Mouse (Mus musculus) MEL (cell line): Measurements from ENCODE around the gene Rnf207. TPM values are rescaled to one million over a fixed set of nuclear protein-coding genes. Genes with fewer than 3 reads are reported as not detected.

ENCODE experiments used
- DNase-seq: peaks from one replicate; pipeline ENCODE4 v3.0.0; 2011; ENCODE audit warnings: low read depth, low spot score
- H3K27ac ChIP-seq: 2 replicates; pipeline ENCODE4 v1.5.1; 2012; ENCODE audit warnings: low read depth, mild to moderate bottlenecking, control low read depth, low read length, moderate library complexity; ENCODE audit not compliant: control insufficient read depth
- H3K27me3 ChIP-seq, 2 experiments: fragments of 150-350 bp in 1 of 2; sonication (generic) in 1 of 2; 2 replicates each; pipeline ENCODE4 v1.6.1; 2012; ENCODE audit warnings: low read length in 2 of 2, mild to moderate bottlenecking in 2 of 2, improper control_type of control experiment in 1 of 2, moderate library complexity in 1 of 2; ENCODE audit not compliant: insufficient read depth in 2 of 2, control insufficient read depth in 1 of 2
- H3K36me3 ChIP-seq, 2 experiments: 2 replicates each; pipeline ENCODE4 v1.6.1; 2012 to 2014; ENCODE audit warnings: low read length in 2 of 2, improper control_type of control experiment in 1 of 2, inconsistent platforms in 1 of 2, mild to moderate bottlenecking in 1 of 2; ENCODE audit not compliant: insufficient read depth in 2 of 2, control insufficient read depth in 1 of 2
- H3K4me1 ChIP-seq, 2 experiments: fragments of 150-350 bp in 1 of 2; sonication (generic) in 1 of 2; 2 replicates each; pipeline ENCODE4 v1.6.1; 2012; ENCODE audit warnings: low read length in 2 of 2, improper control_type of control experiment in 1 of 2, mild to moderate bottlenecking in 1 of 2; ENCODE audit not compliant: insufficient read depth in 2 of 2, control insufficient read depth in 1 of 2
- H3K4me3 ChIP-seq, 2 experiments: fragments of 150-350 bp in 1 of 2; sonication (generic) in 1 of 2; 2 replicates each; pipeline ENCODE4 v1.5.1; 2012; ENCODE audit warnings: low read depth in 2 of 2, low read length in 2 of 2, mild to moderate bottlenecking in 2 of 2, moderate library complexity in 2 of 2, control low read depth in 1 of 2, improper control_type of control experiment in 1 of 2; ENCODE audit not compliant: control insufficient read depth in 1 of 2, insufficient read depth in 1 of 2
- H3K79me2 ChIP-seq: 2 replicates; pipeline ENCODE4 v1.6.1; 2012; ENCODE audit warnings: mild to moderate bottlenecking, low read length, moderate library complexity; ENCODE audit not compliant: control insufficient read depth, poor library complexity, insufficient read depth
- H3K9ac ChIP-seq: 2 replicates; pipeline ENCODE4 v1.6.1; 2012; ENCODE audit warnings: low read depth, mild to moderate bottlenecking, control low read depth, low read length, moderate library complexity; ENCODE audit not compliant: control insufficient read depth, poor library complexity, severe bottlenecking
- H3K9me3 ChIP-seq: fragments of 150-350 bp; sonication (generic); replicated peaks from 2 replicates; pipeline ENCODE4 v1.6.1; 2012; ENCODE audit warnings: mild to moderate bottlenecking, low read length, improper control_type of control experiment, moderate library complexity; ENCODE audit not compliant: insufficient read depth
- ELF1 ChIP-seq: IDR thresholded peaks from 2 replicates; pipeline ENCODE4 v1.6.1; 2014; ENCODE audit warnings: low read depth, mild to moderate bottlenecking, inconsistent platforms, low read length, improper control_type of control experiment, moderate library complexity
- EP300 ChIP-seq, 2 experiments: IDR thresholded peaks; 2 replicates each; pipeline ENCODE4 v1.6.1; 2011; ENCODE audit warnings: improper control_type of control experiment in 2 of 2, low read length in 2 of 2, low read depth in 1 of 2, mild to moderate bottlenecking in 1 of 2
- GABPA ChIP-seq: IDR thresholded peaks from 2 replicates; pipeline ENCODE4 v1.6.1; 2012; ENCODE audit warnings: low read depth, mild to moderate bottlenecking, inconsistent platforms, low read length, improper control_type of control experiment, moderate library complexity
- GATA1 ChIP-seq: IDR thresholded peaks from 2 replicates; pipeline ENCODE4 v1.6.1; 2011; ENCODE audit warnings: low read depth, low read length, improper control_type of control experiment
- JUND ChIP-seq: IDR thresholded peaks from 2 replicates; pipeline ENCODE4 v1.6.1; 2011; ENCODE audit warnings: low read depth, mild to moderate bottlenecking, improper control_type of control experiment, low read length
- MAFK ChIP-seq: IDR thresholded peaks from 2 replicates; pipeline ENCODE4 v1.6.1; 2011; ENCODE audit warnings: low read depth, mild to moderate bottlenecking, low read length, improper control_type of control experiment, borderline replicate concordance
- MEF2A ChIP-seq: IDR thresholded peaks from 2 replicates; pipeline ENCODE4 v1.6.1; 2014; ENCODE audit warnings: low read depth, mild to moderate bottlenecking, inconsistent platforms, low read length, improper control_type of control experiment; ENCODE audit not compliant: poor library complexity, insufficient replicate concordance, severe bottlenecking; ENCODE audit errors: extremely low read depth
- MXI1 ChIP-seq: IDR thresholded peaks from 2 replicates; pipeline ENCODE4 v1.6.1; 2011; ENCODE audit warnings: mild to moderate bottlenecking, low read depth, low read length, improper control_type of control experiment
- MYC ChIP-seq: IDR thresholded peaks from 2 replicates; pipeline ENCODE4 v1.6.1; 2011; ENCODE audit warnings: low read depth, mild to moderate bottlenecking, low read length, improper control_type of control experiment, moderate library complexity
- POLR2AphosphoS5 ChIP-seq: IDR thresholded peaks from 2 replicates; pipeline ENCODE4 v1.6.1; 2012; ENCODE audit warnings: low read depth, borderline replicate concordance, mild to moderate bottlenecking, inconsistent platforms, low read length, moderate library complexity, mixed read lengths
- RAD21 ChIP-seq: IDR thresholded peaks from 2 replicates; pipeline ENCODE4 v1.6.1; 2011; ENCODE audit warnings: mild to moderate bottlenecking, low read depth, low read length, improper control_type of control experiment
- TAL1 ChIP-seq: IDR thresholded peaks from 2 replicates; pipeline ENCODE4 v1.6.1; 2012; ENCODE audit warnings: mild to moderate bottlenecking, inconsistent platforms, low read length, moderate library complexity, mixed read lengths
- USF1 ChIP-seq: IDR thresholded peaks from 2 replicates; pipeline ENCODE4 v1.6.1; 2014; ENCODE audit warnings: low read depth, mild to moderate bottlenecking, inconsistent platforms, low read length, improper control_type of control experiment, moderate library complexity
- USF2 ChIP-seq, 2 experiments: IDR thresholded peaks; 2 replicates each; pipeline ENCODE4 v1.6.1; 2011 to 2012; ENCODE audit warnings: improper control_type of control experiment in 2 of 2, low read length in 2 of 2, borderline replicate concordance in 1 of 2, inconsistent platforms in 1 of 2, low read depth in 1 of 2, mild to moderate bottlenecking in 1 of 2; ENCODE audit not compliant: insufficient read depth in 1 of 2
- polyA plus RNA-seq, 2 experiments: library from polyadenylated mRNA; stranded (reverse) in 1 of 2; unstranded in 1 of 2; fragments of >175 nt in 1 of 2; fragments of >200 nt in 1 of 2; gene quantifications; 2 replicates each; pipeline versions ENCODE4 v1.2.1 to v1.2.4; 2012; ENCODE audit warnings: low replicate concordance in 2 of 2, low read depth in 1 of 2; ENCODE audit not compliant: insufficient read length in 2 of 2, insufficient read depth in 1 of 2, missing spikeins in 1 of 2
- total RNA-seq: library from RNA; depleted of rRNA; stranded (reverse); fragments of 300-350 nt; gene quantifications from 2 replicates; pipeline ENCODE4 v1.2.3, GENCODE M21; 2012

The Rnf207 gene
- total and polyA plus RNA-seq, 3 experiments: 0.36 TPM; not detected in 2

DNA sequence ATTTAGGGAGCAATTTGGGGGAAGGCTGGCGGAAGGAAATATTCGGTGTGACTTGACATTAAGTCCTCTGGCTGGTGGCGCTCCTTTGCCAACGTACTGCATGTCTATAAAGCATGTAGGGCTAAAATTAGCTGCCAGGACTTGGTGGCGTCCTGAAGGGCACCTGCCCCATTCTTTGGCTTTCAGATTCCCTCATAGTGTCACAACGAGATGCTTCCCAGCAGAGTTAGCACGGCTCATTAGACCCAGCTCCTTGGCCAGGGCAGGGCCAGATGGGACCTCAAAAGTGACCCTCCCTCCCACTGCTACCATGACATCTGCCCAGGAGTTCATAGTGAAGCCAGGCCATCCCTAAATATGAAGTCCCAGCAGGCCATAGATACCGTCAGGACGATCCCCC lies 48.2 kb downstream of the Rnf207 start:
- no peak overlapping the region for H3K27ac ChIP-seq
- H3K9me3 ChIP-seq: no peaks in the 10 kb centered on the region
- no peaks in the 10 kb centered on the region for H3K36me3 ChIP-seq
- H3K79me2 ChIP-seq: no peaks in the 10 kb centered on the region
- H3K9ac ChIP-seq: no peak overlapping the region
- H3K4me1 ChIP-seq: no peaks in the 10 kb centered on the region
- no peak overlapping the region for H3K4me3 ChIP-seq
- DNase-seq: no peak
- TF ChIP-seq TAL1 (no peak), MXI1 (no peak), EP300 (IDR thresholded peaks at IDR 0.05; ENCODE audit: low read depth in 1 of 2, low read length in 2 of 2) (no peak)
- no peaks in the 10 kb centered on the region for H3K27me3 ChIP-seq

DNA sequence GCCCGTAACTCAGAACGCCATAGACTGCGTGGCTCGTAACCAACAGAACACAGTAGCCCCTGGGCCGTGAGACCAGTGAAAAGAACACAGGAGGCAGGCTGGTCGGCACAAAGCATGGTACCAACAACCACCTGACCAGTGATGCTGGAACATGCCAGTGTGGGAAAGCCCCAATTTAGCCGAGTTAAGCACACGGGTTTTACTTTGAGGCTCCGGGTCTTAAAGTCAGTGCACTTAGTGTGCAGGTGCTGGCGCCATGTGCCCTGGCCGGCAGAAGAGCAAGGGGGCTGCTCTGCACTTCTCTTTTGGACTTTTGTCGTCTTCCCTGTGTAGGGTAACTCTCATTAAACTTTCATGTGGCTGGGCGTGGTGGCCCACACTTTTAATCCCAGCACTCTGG lies 48.8 kb downstream of the Rnf207 start:
- Histone ChIP-seq H3K27me3 (no peaks in the 10 kb centered on the region), H3K9me3 (no peaks in the 10 kb centered on the region), H3K9ac (no peak overlapping the region)
- DNase-seq: no peak
- TF ChIP-seq GABPA (no peak), TAL1 (no peak), EP300 (IDR thresholded peaks at IDR 0.05; ENCODE audit: low read depth in 1 of 2, low read length in 2 of 2) (no peak), MYC (no peak), USF2 (IDR thresholded peaks at IDR 0.05; ENCODE audit: borderline replicate concordance in 1 of 2, insufficient read depth in 1 of 2, low read depth in 1 of 2, low read length in 2 of 2) (no peak), MAFK (no peak), MEF2A (no peak), POLR2AphosphoS5 (no peak), ELF1 (no peak), JUND (no peak), MXI1 (no peak), USF1 (no peak), GATA1 (no peak), RAD21 (no peak)
- TF ChIP-seq, all 39 proteins: peak for 0
- no peaks in the 10 kb centered on the region for H3K36me3 ChIP-seq
- H3K79me2 ChIP-seq: no peaks in the 10 kb centered on the region
- H3K4me1 ChIP-seq: no peaks in the 10 kb centered on the region
- H3K27ac ChIP-seq: no peak overlapping the region
- H3K4me3 ChIP-seq: no peak overlapping the region
